16 mouse cellular contexts compared by ENCODE assay signal in genomic region chr6:101062186-101062585, GRCm38 (mm10).
"Had no signal": no experiment of that assay in that cellular context is flagged by ENCODE, and none has a peak within 500 bp of the region (broad histone marks: within the 10 kb centered on the region; RNA-seq: fewer than 3 reads in every experiment).

No protein-coding gene starts in this region.

- ATAC-seq: liver, embryonic 12.5 days had no signal

- DNase-seq: kidney, adult 8-10 months; kidney, postnatal 14 days; kidney, postnatal 4 days; layer of hippocampus, adult 9-11 months; layer of hippocampus, postnatal 36 days; liver; lung, adult 18-20 months; lung, postnatal 14 days; lung, postnatal 4 days; midbrain, embryonic 14.5 days; right cerebral cortex, postnatal 14 days; right cerebral cortex, postnatal 4 days; thymus, adult 2 months; thymus, postnatal 14 days; thymus, postnatal 4 days had no signal
